Mouse (Mus musculus) liver, adult 2 months (tissue): ENCODE measurements around the gene Ppp1r1c. TPM values are rescaled to one million over a fixed set of nuclear protein-coding genes. Genes with fewer than 3 reads are reported as not detected.
"Not testable (repeated sequence)": the region's sequence is repeated elsewhere in the genome, so short reads cannot be mapped to it uniquely, and the experiment has no call there.

Source experiments
- DNase-seq: peaks from one replicate; pipeline ENCODE4 v3.0.0-alpha.2; 2011; ENCODE audit warnings: low read depth, low spot score; ENCODE audit errors: extremely low read depth
- H3K27ac ChIP-seq: fragments of 200-500 bp; replicated peaks from 2 replicates; pipeline ENCODE4 v1.5.1; 2012; ENCODE audit warnings: low read depth, mild to moderate bottlenecking, control low read depth, inconsistent platforms, low read length; ENCODE audit not compliant: insufficient read depth
- H3K27me3 ChIP-seq: fragments of 200-500 bp; 2 replicates; pipeline ENCODE4 v1.6.1; 2012; ENCODE audit warnings: mild to moderate bottlenecking, moderate library complexity, low read length, inconsistent platforms; ENCODE audit not compliant: control insufficient read depth, insufficient read depth
- H3K36me3 ChIP-seq: fragments of 200-500 bp; 2 replicates; pipeline ENCODE4 v1.6.1; 2012; ENCODE audit warnings: low read length, inconsistent platforms; ENCODE audit not compliant: control insufficient read depth, insufficient read depth
- H3K4me1 ChIP-seq: fragments of 200-500 bp; 2 replicates; pipeline ENCODE4 v1.6.1; 2011; ENCODE audit warnings: low read length; ENCODE audit not compliant: control insufficient read depth, insufficient read depth
- H3K4me3 ChIP-seq: fragments of 200-500 bp; 2 replicates; pipeline ENCODE4 v1.5.1; 2011; ENCODE audit warnings: low read depth, mild to moderate bottlenecking, control low read depth, low read length, moderate library complexity; ENCODE audit not compliant: insufficient read depth
- H3K79me2 ChIP-seq: fragments of 200-500 bp; 2 replicates; pipeline ENCODE4 v1.6.1; 2012; ENCODE audit warnings: inconsistent platforms, mild to moderate bottlenecking, low read length, moderate library complexity; ENCODE audit not compliant: control insufficient read depth, insufficient read depth
- H3K9ac ChIP-seq: fragments of 200-500 bp; 2 replicates; pipeline ENCODE4 v1.6.1; 2012; ENCODE audit warnings: low read depth, mild to moderate bottlenecking, control low read depth, inconsistent platforms, low read length
- CTCF ChIP-seq: fragments of 200-500 bp; IDR thresholded peaks from 2 replicates; pipeline ENCODE4 v1.5.1; 2011; ENCODE audit warnings: low read depth, low read length, control low read depth
- POLR2A ChIP-seq: fragments of 200-500 bp; IDR thresholded peaks from 2 replicates; pipeline ENCODE4 v1.6.1; 2011; ENCODE audit warnings: low read length, control low read depth; ENCODE audit not compliant: insufficient read depth; ENCODE audit errors: extremely low read depth
- WGBS: fragments of 180-500 bp; shearing (Covaris S2); methylation state at CpG from one replicate; pipeline ENCODE4 v1.1.7; 2018; 5-methylcytosine and 5-hydroxymethylcytosine counted together
- polyA plus RNA-seq: library from polyadenylated mRNA; depleted of rRNA; stranded (reverse); fragments of >200 nt; gene quantifications from 2 replicates; pipeline ENCODE4 v1.2.3, GENCODE M21; 2012; rRNA removed
- total RNA-seq: library from RNA; depleted of rRNA; stranded (reverse); fragments of >200 nt; gene quantifications from 2 replicates; pipeline ENCODE4 v1.2.3, GENCODE M21; 2014; rRNA removed

Gene Ppp1r1c
- total and polyA plus RNA-seq, 2 experiments = not detected

DNA sequence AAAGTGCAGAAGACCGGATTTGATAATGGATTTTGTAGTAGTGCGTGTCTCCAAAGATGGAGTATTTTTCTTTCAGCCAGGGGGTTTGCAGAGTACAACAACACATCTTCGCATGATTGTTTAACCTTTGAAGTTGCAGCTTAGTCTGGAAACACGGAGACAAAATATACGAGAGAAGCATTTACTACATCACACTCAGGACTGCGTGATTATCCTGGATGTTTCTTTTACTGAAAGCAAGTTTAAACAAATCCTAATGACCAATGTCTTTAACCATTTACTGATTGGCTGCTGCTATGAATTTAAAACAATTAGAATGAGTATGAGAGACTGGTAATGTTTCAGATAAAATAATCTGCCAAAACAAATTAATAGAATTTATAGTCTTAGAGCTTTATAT, 131.5 kb downstream of the Ppp1r1c start:
- 81% methylated on average over 6 of the region's 6 CpGs for WGBS
- no peak overlapping the region for H3K9ac ChIP-seq
- H3K27me3 ChIP-seq = no peaks in the 10 kb centered on the region
- no peaks in the 10 kb centered on the region for H3K79me2 ChIP-seq
- TF ChIP-seq POLR2A (no peak), CTCF (no peak)
- H3K4me1 ChIP-seq = no peaks in the 10 kb centered on the region
- H3K27ac ChIP-seq = no peak overlapping the region
- no peak for DNase-seq
- H3K36me3 ChIP-seq = no peaks in the 10 kb centered on the region
- no peak overlapping the region for H3K4me3 ChIP-seq

DNA sequence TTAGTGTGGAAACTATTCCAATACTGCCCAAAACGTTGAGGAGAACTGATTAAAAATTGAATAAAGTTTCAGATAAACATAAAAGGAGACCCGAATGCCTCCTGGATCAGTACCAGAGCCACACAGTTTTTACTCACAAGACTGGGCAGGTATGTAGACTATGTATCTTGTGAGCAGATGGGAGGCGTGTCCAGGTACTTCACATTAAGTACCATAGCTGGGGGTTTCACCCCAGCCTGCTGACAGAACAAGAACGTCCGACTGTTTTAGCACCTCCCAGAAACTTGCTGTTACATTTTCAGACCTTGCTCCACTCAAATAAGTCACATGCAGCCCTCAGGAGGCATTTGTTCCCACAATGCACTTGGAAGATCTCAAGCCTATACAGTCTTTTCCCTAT, 131.9 kb downstream of the Ppp1r1c start:
- Histone ChIP-seq H3K27me3 (no peaks in the 10 kb centered on the region), H3K9ac (no peak overlapping the region), H3K27ac (no peak overlapping the region), H3K4me1 (no peaks in the 10 kb centered on the region), H3K79me2 (no peaks in the 10 kb centered on the region), H3K4me3 (no peak overlapping the region), H3K36me3 (no peaks in the 10 kb centered on the region)
- DNase-seq = no peak
- 62% methylated on average over 5 of the region's 5 CpGs for WGBS
- TF ChIP-seq CTCF (no peak), POLR2A (no peak)

DNA sequence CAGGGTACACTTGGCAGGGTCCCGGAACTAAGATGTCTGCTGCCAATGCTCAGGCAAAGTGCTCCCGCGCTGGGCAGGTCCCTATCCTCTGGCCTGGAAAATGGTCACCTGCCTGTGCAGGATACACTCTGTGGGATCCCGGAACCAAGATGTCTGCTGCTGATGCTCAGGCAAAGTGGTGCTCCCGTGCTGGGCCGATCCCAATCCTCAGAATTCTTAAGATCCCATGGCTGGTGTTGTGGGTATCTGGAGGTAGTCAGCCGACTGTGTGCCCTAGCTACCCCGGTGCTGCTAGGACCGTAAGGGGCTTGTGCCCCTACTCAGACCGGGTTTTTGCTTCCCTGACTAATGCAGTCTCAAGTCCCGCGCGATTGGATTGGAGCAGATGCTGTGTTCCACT, 139.8 kb downstream of the Ppp1r1c start:
- not testable (repeated sequence) for DNase-seq, H3K4me1 ChIP-seq, H3K27me3 ChIP-seq, H3K27ac ChIP-seq, H3K79me2 ChIP-seq, H3K9ac ChIP-seq, H3K36me3 ChIP-seq, H3K4me3 ChIP-seq
- 84% methylated on average over 13 of the region's 13 CpGs for WGBS

DNA sequence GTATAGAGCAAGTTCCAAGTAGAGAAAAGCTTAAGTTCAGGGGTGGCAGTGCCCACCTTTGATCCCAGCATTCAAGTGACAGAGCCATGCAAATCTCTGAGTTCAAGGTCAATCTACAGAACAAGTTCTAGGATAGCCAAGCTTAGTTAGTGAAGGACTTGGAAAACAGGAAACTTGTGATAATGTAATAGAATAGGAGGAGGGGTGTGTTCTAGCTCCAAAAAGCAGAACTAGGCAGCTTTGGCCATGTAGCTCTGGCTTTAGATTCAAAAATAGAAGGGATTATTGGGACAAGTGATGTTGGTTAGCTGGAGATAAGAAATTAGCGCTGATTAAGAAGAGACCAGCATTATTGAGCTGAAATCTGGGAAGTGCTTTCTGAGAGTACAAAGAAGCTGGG, 149.3 kb downstream of the Ppp1r1c start:
- H3K4me3 ChIP-seq = no peak overlapping the region
- DNase-seq = no peak
- no peak overlapping the region for H3K27ac ChIP-seq
- no peak overlapping the region for H3K9ac ChIP-seq
- no peaks in the 10 kb centered on the region for H3K4me1 ChIP-seq
- TF ChIP-seq CTCF (no peak), POLR2A (no peak)
- 76% methylated on average over 1 of the region's 1 CpGs for WGBS
- H3K79me2 ChIP-seq = no peaks in the 10 kb centered on the region
- no peaks in the 10 kb centered on the region for H3K36me3 ChIP-seq
- no peaks in the 10 kb centered on the region for H3K27me3 ChIP-seq

DNA sequence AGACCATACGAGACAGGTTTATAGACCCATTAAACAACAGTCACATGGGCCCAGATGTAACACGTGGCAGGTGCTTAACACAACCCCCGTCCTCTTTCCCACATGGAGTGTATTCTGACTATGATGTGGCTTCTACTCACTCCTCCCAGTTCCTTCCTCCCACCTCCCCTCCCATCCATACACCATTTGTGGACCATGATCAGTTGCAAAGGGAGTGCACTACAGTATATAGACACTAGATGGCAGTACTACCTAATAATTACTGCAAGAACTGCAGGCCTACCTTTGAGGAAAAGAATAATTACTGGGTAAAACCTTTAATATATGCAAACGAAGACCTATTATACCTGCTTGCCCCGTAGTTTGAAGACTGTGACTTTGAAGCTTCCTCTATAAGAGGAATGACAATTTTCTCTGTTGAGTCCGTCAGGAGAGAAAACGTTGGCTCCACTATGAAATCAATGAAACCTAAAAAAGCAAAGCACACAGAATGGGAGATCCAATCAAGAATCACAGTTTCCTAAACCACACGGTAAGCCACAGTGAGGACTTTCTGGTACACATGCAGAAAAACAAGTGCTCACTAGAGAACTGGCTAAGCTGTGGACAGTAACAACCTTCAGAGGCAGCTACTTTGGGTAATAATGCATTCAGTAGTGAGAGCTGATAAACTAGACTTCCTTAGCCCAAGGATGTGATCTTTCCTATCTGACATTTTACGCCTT, 157.9 kb downstream of the Ppp1r1c start:
- no peak overlapping the region for H3K9ac ChIP-seq
- H3K4me1 ChIP-seq = peaks cover 2% of the 10 kb centered on the region
- peak; percentile 51 for DNase-seq
- H3K36me3 ChIP-seq = no peaks in the 10 kb centered on the region
- no peak overlapping the region for H3K4me3 ChIP-seq
- no peaks in the 10 kb centered on the region for H3K27me3 ChIP-seq
- no peak overlapping the region for H3K27ac ChIP-seq
- TF ChIP-seq CTCF (peak; percentile 64), POLR2A (no peak)
- H3K79me2 ChIP-seq = no peaks in the 10 kb centered on the region
- 34% methylated on average over 9 of the region's 9 CpGs for WGBS

Other genes with a start within 250 kb of the Ppp1r1c start
- gene Itprid2, start 72.4 kb upstream of the Ppp1r1c start, total RNA-seq = 21.4 and 22.8 TPM in 2 replicates
- 5.9 and 7.8 TPM in 2 replicates for gene Itprid2, start 72.4 kb upstream of the Ppp1r1c start, polyA plus RNA-seq